Mouse (Mus musculus) stomach, postnatal 0 days (tissue): ENCODE results near the gene Gm28374. TPM values are rescaled to one million over a fixed set of nuclear protein-coding genes. Genes with fewer than 3 reads are reported as not detected.

Experiments
- ATAC-seq: fragments of 200-750 bp; cut with Nextera tagmentation; 2 replicates; pipeline ENCODE4 v1.8.0; 2017; ENCODE audit not compliant: low FRiP score, low TSS enrichment
- DNase-seq: peaks from one replicate; pipeline ENCODE4 v3.0.0-alpha.2; 2016; ENCODE audit warnings: low spot score
- H3K27ac ChIP-seq: fragments of 300-500 bp; sonication (generic); replicated peaks from 2 replicates; pipeline ENCODE4 v1.5.1; 2014; ENCODE audit warnings: mild to moderate bottlenecking, control low read depth
- H3K27me3 ChIP-seq: fragments of 300-500 bp; sonication (generic); 2 replicates; pipeline ENCODE4 v1.6.1; 2014; ENCODE audit warnings: low read length; ENCODE audit not compliant: control insufficient read depth, insufficient read depth
- H3K36me3 ChIP-seq: fragments of 300-500 bp; sonication (generic); 2 replicates; pipeline ENCODE4 v1.6.1; 2014; ENCODE audit warnings: low read length, mixed read lengths; ENCODE audit not compliant: control insufficient read depth, insufficient read depth
- H3K4me1 ChIP-seq: fragments of 300-500 bp; sonication (generic); replicated peaks from 2 replicates; pipeline ENCODE4 v1.6.1; 2014; ENCODE audit warnings: antibody characterized with exemption; ENCODE audit not compliant: control insufficient read depth, insufficient read depth
- H3K4me2 ChIP-seq: fragments of 300-500 bp; sonication (generic); replicated peaks from 2 replicates; pipeline ENCODE4 v1.6.1; 2014; ENCODE audit warnings: low read depth, mild to moderate bottlenecking, control low read depth, moderate library complexity
- H3K4me3 ChIP-seq: fragments of 300-500 bp; sonication (generic); 2 replicates; pipeline ENCODE4 v1.5.1; 2014; ENCODE audit warnings: low read depth, low read length, control low read depth
- H3K9ac ChIP-seq: fragments of 300-500 bp; sonication (generic); 2 replicates; pipeline ENCODE4 v1.6.1; 2014; ENCODE audit warnings: mild to moderate bottlenecking, low read length, control low read depth, mixed read lengths
- H3K9me3 ChIP-seq: fragments of 300-500 bp; sonication (generic); 2 replicates; pipeline ENCODE4 v1.6.1; 2016; ENCODE audit warnings: low read length; ENCODE audit not compliant: control insufficient read depth
- CTCF ChIP-seq: IDR thresholded peaks from 2 replicates; pipeline ENCODE4 v1.5.1; 2016; ENCODE audit warnings: antibody characterized with exemption, low read depth, mild to moderate bottlenecking, moderate library complexity
- EP300 ChIP-seq: optimal IDR thresholded peaks from 2 replicates; pipeline ENCODE3; 2016; ENCODE audit warnings: antibody characterized with exemption
- WGBS: fragments of 180-500 bp; shearing (Covaris S2); extraction: QIAGEN DNeasy Blood & Tissue Kit; methylation state at CpG from one replicate; pipeline ENCODE4 v1.1.7; 2014; 5-methylcytosine and 5-hydroxymethylcytosine counted together
- polyA plus RNA-seq: library from polyadenylated mRNA; unstranded; fragments of >200 nt; fragmentation: Nextera tagmentation; extraction: Ambion mirVana; gene quantifications from 2 replicates; pipeline ENCODE4 v1.2.1, GENCODE M21; 2015

Gm28374 gene
- polyA plus RNA-seq, 1 experiment from 2014 or later, result 0.52 TPM

DNA sequence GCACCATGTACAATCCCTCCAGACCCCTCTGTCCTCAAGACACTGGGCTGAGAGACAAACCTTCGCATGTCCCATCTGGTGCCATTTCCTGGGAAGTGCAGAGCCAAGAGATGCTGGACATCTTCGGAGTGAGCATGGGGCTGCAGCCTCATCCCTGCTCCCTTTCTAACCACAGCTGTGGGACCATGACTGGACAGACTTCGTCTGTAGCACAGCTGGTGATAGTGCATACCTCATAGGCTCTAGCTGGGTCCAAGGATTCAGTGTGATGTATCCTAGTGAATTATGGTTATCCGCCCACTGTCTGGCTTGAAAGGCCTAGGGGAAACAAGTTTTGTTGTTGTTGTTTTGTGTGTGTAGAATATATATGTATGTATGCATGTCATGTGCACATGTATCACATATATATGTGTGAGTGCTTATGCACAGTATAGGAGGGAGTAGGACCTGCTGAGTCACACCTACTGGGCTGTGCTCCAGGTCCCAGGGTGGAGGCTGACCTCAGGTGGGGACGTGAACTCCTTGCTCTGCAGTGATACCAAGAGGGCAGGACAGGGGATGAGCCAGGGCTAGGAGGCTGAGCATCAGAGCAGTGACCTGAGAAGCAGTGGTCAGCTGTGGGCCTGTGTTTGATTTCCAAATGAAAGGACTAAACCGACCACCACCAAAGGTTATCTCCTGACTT lies 20.3 kb upstream of the Gm28374 start:
- Histone ChIP-seq H3K4me1 (no peaks in the 10 kb centered on the region), H3K27ac (no peak overlapping the region), H3K4me2 (no peak overlapping the region), H3K36me3 (no peaks in the 10 kb centered on the region), H3K4me3 (no peak overlapping the region), H3K9ac (no peak overlapping the region), H3K9me3 (no peaks in the 10 kb centered on the region), H3K27me3 (no peaks in the 10 kb centered on the region)
- WGBS, result 66% methylated on average over 6 of the region's 6 CpGs
- peak; percentile 76 for ATAC-seq
- TF ChIP-seq CTCF (no peak), EP300 (no peak)
- DNase-seq, result peak; percentile 47

DNA sequence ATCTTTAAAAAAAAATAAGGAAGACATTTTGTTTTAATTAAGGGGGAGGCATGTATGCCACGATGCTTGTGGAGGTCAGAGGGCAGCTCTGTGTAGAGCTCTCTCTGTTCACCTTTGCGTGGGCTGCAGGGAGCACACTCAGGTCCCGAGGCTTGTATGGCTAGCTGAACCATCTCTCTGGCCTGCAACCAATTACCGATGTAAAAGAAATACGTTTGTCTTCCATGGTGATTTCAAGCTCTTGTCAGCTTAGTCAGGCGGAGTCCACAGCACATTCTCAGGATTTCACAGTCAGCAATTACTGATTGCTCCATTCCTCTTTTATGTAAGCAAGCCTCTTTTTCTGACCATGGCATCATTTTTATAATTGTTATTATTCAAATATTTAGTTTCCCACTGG lies 19.1 kb upstream of the Gm28374 start:
- Histone ChIP-seq H3K9me3 (no peaks in the 10 kb centered on the region), H3K9ac (no peak overlapping the region; the same call in 1 of the 2 replicates), H3K4me1 (no peaks in the 10 kb centered on the region), H3K27ac (no peak overlapping the region), H3K4me3 (no peak overlapping the region), H3K27me3 (no peaks in the 10 kb centered on the region), H3K4me2 (no peak overlapping the region), H3K36me3 (no peaks in the 10 kb centered on the region)
- DNase-seq, result no peak
- ATAC-seq, result no peak
- TF ChIP-seq EP300 (no peak), CTCF (no peak)
- 52% methylated on average over 6 of the region's 6 CpGs for WGBS

DNA sequence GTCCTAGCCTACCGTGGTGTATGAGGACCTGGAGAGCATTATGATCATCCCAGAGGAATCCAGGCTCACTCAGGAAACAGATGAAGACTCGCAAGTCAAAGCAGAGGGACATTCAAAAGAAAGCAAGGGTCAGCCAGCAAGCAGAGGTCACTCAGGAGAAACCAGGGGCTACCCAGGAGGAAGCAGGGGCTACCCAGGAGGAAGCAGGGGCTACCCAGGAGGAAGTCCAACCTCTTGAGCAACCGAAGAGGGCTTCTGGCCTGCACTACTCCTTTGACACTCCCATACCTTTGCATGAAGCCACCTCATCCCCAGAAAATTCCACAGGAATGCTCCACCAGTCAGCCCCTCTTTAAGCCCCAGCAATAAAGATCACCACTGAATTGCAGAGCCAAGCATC lies 15.8 kb upstream of the Gm28374 start:
- no peak for TF ChIP-seq CTCF
- TF ChIP-seq EP300, result no peak
- Histone ChIP-seq H3K9ac (no peak overlapping the region), H3K4me1 (no peaks in the 10 kb centered on the region), H3K27me3 (no peaks in the 10 kb centered on the region), H3K27ac (no peak overlapping the region), H3K9me3 (no peaks in the 10 kb centered on the region), H3K4me2 (no peak overlapping the region), H3K36me3 (no peaks in the 10 kb centered on the region), H3K4me3 (no peak overlapping the region)
- DNase-seq, result no peak
- 85% methylated on average over 3 of the region's 3 CpGs for WGBS
- ATAC-seq, result no peak

DNA sequence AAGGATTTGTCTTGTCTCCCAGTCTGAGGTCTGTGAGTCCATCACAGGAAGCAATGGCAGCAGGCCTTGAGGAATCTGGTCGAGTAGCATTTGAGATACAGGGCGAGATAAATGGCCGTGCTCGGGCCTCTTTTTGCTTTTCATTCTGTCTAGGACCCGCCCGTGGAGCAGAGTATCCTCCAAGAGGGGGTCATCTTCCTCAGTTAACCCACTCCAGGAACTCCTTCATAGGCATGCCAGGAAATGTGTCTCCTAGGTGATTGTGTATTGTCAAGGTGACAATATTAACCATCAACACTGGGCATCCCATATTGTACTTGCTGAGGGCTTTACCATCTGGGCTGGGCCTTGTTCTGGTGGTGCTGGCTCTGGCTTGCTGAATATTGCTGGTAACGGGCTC lies 12.1 kb upstream of the Gm28374 start, which contains the start of gene AC131692.1:
Gene AC131692.1 (plus strand): TSS at position 301 of the 400 bp plus-strand sequence.
- Histone ChIP-seq H3K27ac (no peak within 1 kb of the TSS), H3K36me3 (peaks cover 6% of the 10 kb centered on the region), H3K4me3 (no peak within 1 kb of the TSS), H3K9ac (no peak within 1 kb of the TSS), H3K4me1 (no peaks in the 10 kb centered on the region), H3K27me3 (no peaks in the 10 kb centered on the region), H3K4me2 (no peak within 1 kb of the TSS), H3K9me3 (no peaks in the 10 kb centered on the region)
- TF ChIP-seq EP300 (no peak), CTCF (no peak)
- DNase-seq (no peak), ATAC-seq (no peak)
- 85% methylated on average over 7 of the region's 7 CpGs for WGBS

DNA sequence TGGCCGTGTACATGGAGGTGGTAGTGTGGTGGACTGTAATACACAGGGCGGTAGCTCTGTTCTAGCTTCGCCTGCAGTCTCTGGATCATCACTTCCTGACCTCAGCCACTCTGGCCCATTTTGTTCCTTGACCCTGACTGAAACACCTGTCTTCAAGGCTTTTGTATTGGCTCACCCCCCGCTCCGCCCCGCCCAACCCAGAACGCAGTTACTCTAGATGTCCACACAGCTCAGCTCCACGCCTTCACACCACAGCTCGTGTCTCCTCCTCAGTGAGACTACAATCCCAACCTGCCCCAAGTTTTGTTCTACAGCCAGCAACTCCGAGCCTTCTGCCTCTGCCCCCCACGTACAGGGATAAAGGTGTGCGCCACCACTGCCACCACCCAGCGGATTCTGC lies 6.8 kb upstream of the Gm28374 start:
- TF ChIP-seq CTCF, result no peak
- TF ChIP-seq EP300, result no peak
- ATAC-seq, result no peak
- Histone ChIP-seq H3K27me3 (no peaks in the 10 kb centered on the region), H3K4me3 (no peak overlapping the region), H3K36me3 (peaks cover 6% of the 10 kb centered on the region), H3K9me3 (no peaks in the 10 kb centered on the region), H3K4me2 (no peak overlapping the region), H3K4me1 (peaks cover under 1% of the 10 kb centered on the region; the same call in 1 of the 2 replicates), H3K27ac (no peak overlapping the region), H3K9ac (no peak overlapping the region)
- WGBS, result 91% methylated on average over 13 of the region's 13 CpGs
- no peak for DNase-seq

DNA sequence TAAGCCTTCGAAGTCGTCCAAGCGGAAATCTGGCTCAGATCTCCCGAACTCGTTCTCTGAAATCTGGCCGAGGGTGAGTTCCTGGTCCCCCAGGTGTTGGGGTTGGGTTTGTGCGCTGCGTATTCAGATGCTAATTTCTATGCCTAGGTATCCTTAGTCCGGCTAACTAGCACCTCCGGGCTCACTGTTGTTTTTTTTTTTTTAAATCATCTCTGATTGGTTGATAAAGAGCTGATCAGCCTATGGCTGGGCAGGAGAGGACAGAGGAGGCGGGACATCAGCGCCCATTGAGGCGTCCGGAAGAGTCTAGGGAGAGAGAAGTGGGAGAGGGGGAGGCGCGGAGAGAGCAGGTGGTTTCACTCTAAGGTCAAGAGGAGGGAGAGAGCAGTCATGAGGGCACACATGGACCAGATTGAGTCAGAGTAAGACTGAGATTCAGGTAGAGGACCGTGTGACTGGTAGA lies 3.4 kb upstream of the Gm28374 start:
- Histone ChIP-seq H3K27me3 (no peaks in the 10 kb centered on the region), H3K4me1 (peaks cover 2% of the 10 kb centered on the region; the same call in 1 of the 2 replicates), H3K36me3 (peaks cover 9% of the 10 kb centered on the region), H3K4me2 (peak overlapping the region; percentile 92), H3K27ac (peak overlapping the region; percentile 63; the same call in 1 of the 2 replicates), H3K4me3 (peak overlapping the region; percentile 69), H3K9ac (peak overlapping the region; percentile 60), H3K9me3 (no peaks in the 10 kb centered on the region)
- ATAC-seq (peak; percentile 72), DNase-seq (peak; percentile 77)
- under 1% methylated on average over 17 of the region's 17 CpGs for WGBS
- TF ChIP-seq EP300 (no peak), CTCF (no peak)
